Mouse (Mus musculus) hindbrain, embryonic 16.5 days (tissue): ENCODE results near the gene Peg3. TPM values are rescaled to one million over a fixed set of nuclear protein-coding genes. Genes with fewer than 3 reads are reported as not detected.

Experiments
- ATAC-seq: fragments of 200-750 bp; cut with Nextera tagmentation; 2 replicates; pipeline ENCODE4 v1.8.0; 2017; ENCODE audit warnings: moderate TSS enrichment, moderate library complexity
- H3K27ac ChIP-seq: fragments of 300-500 bp; sonication (generic); 2 replicates; pipeline ENCODE4 v1.5.1; 2014; ENCODE audit warnings: low read depth, mild to moderate bottlenecking, control low read depth, low read length, moderate library complexity
- H3K27me3 ChIP-seq: fragments of 300-500 bp; sonication (generic); replicated peaks from 2 replicates; pipeline ENCODE4 v1.6.1; 2014; ENCODE audit warnings: low read length; ENCODE audit not compliant: control insufficient read depth, insufficient read depth
- H3K36me3 ChIP-seq: fragments of 300-500 bp; sonication (generic); 2 replicates; pipeline ENCODE4 v1.6.1; 2014; ENCODE audit warnings: mild to moderate bottlenecking, low read length, moderate library complexity, mixed read lengths; ENCODE audit not compliant: control insufficient read depth, insufficient read depth
- H3K4me1 ChIP-seq: fragments of 300-500 bp; sonication (generic); 2 replicates; pipeline ENCODE4 v1.6.1; 2014; ENCODE audit warnings: low read depth, low read length; ENCODE audit not compliant: control insufficient read depth, insufficient read depth
- H3K4me2 ChIP-seq: fragments of 300-500 bp; sonication (generic); 2 replicates; pipeline ENCODE4 v1.6.1; 2014; ENCODE audit warnings: mild to moderate bottlenecking, low read length, control low read depth, moderate library complexity
- H3K4me3 ChIP-seq: fragments of 300-500 bp; sonication (generic); 2 replicates; pipeline ENCODE4 v1.5.1; 2014; ENCODE audit warnings: mild to moderate bottlenecking, low read length, control low read depth, moderate library complexity
- H3K9ac ChIP-seq: fragments of 300-500 bp; sonication (generic); 2 replicates; pipeline ENCODE4 v1.6.1; 2014; ENCODE audit warnings: low read depth, mild to moderate bottlenecking, control low read depth, low read length, moderate library complexity
- H3K9me3 ChIP-seq: fragments of 300-500 bp; sonication (generic); 2 replicates; pipeline ENCODE4 v1.6.1; 2014; ENCODE audit warnings: mild to moderate bottlenecking, low read length, moderate library complexity; ENCODE audit not compliant: control insufficient read depth
- WGBS: fragments of 180-500 bp; shearing (Covaris S2); extraction: QIAGEN DNeasy Blood & Tissue Kit; methylation state at CpG from one replicate; pipeline ENCODE4 v1.1.7; 2014; 5-methylcytosine and 5-hydroxymethylcytosine counted together
- polyA plus RNA-seq: library from polyadenylated mRNA; unstranded; fragments of >200 nt; fragmentation: Nextera tagmentation; extraction: Ambion mirVana; gene quantifications from 2 replicates; pipeline ENCODE4 v1.2.1, GENCODE M21; 2015

Peg3 gene
- polyA plus RNA-seq, 1 experiment from 2014 or later, result 97.5 TPM

- WGBS, result 93% methylated on average over 6 of the region's 6 CpGs
- Histone ChIP-seq H3K9me3 (no peaks in the 10 kb centered on the region), H3K27me3 (no peaks in the 10 kb centered on the region), H3K9ac (no peak overlapping the region), H3K4me2 (no peak overlapping the region), H3K27ac (no peak overlapping the region), H3K36me3 (no peaks in the 10 kb centered on the region), H3K4me3 (no peak overlapping the region), H3K4me1 (no peaks in the 10 kb centered on the region)
- no peak for ATAC-seq
Measured at GRCm38 (mm10) chr7:6685511-6685910, 44.7 kb downstream of the Peg3 start.

GRCm38 (mm10) chr7:6666726-6667125 lies 63.5 kb downstream of the Peg3 start:
- Histone ChIP-seq H3K27me3 (no peaks in the 10 kb centered on the region), H3K4me3 (no peak overlapping the region), H3K27ac (no peak overlapping the region), H3K36me3 (no peaks in the 10 kb centered on the region), H3K9me3 (no peaks in the 10 kb centered on the region), H3K4me2 (no peak overlapping the region), H3K4me1 (no peaks in the 10 kb centered on the region), H3K9ac (no peak overlapping the region)
- WGBS, result 78% methylated on average over 3 of the region's 3 CpGs
- ATAC-seq, result no peak

- 88% methylated on average over 7 of the region's 7 CpGs for WGBS
- Histone ChIP-seq H3K9ac (no peak overlapping the region), H3K36me3 (no peaks in the 10 kb centered on the region), H3K27ac (no peak overlapping the region), H3K27me3 (no peaks in the 10 kb centered on the region), H3K9me3 (no peaks in the 10 kb centered on the region), H3K4me1 (no peaks in the 10 kb centered on the region), H3K4me3 (no peak overlapping the region), H3K4me2 (no peak overlapping the region)
- ATAC-seq, result no peak
Measured at GRCm38 (mm10) chr7:6663430-6663829, 66.8 kb downstream of the Peg3 start.

GRCm38 (mm10) chr7:6659605-6660004 lies 70.6 kb downstream of the Peg3 start:
- peak; percentile 85 for ATAC-seq

GRCm38 (mm10) chr7:6658606-6659005 lies 71.6 kb downstream of the Peg3 start:
- Histone ChIP-seq H3K9me3 (no peaks in the 10 kb centered on the region), H3K4me2 (no peak overlapping the region), H3K9ac (no peak overlapping the region), H3K4me1 (no peaks in the 10 kb centered on the region), H3K27ac (no peak overlapping the region), H3K27me3 (no peaks in the 10 kb centered on the region), H3K4me3 (no peak overlapping the region), H3K36me3 (no peaks in the 10 kb centered on the region)
- 88% methylated on average over 7 of the region's 7 CpGs for WGBS
- no peak for ATAC-seq

More at GRCm38 (mm10) chr7:6659605-6660004, 70.6 kb downstream of the Peg3 start:
- Histone ChIP-seq H3K4me1 (no peaks in the 10 kb centered on the region), H3K27me3 (no peaks in the 10 kb centered on the region), H3K9ac (no peak overlapping the region), H3K36me3 (no peaks in the 10 kb centered on the region), H3K27ac (no peak overlapping the region), H3K4me2 (no peak overlapping the region), H3K9me3 (no peaks in the 10 kb centered on the region), H3K4me3 (no peak overlapping the region)
- 26% methylated on average over 2 of the region's 2 CpGs for WGBS

Other genes starting within 250 kb of the Peg3 start
- gene Olfr5, start 243.5 kb downstream of the Peg3 start, polyA plus RNA-seq, result not detected in 2 replicates
- gene Olfr1347, start 230.7 kb downstream of the Peg3 start, polyA plus RNA-seq, result not detected in 2 replicates
- gene Olfr1348, start 221.7 kb downstream of the Peg3 start, polyA plus RNA-seq, result not detected in 2 replicates
- gene Olfr1349, start 207.5 kb downstream of the Peg3 start, polyA plus RNA-seq, result not detected in 2 replicates
- gene Olfr1350, start 165.6 kb downstream of the Peg3 start, polyA plus RNA-seq, result not detected in 2 replicates
- gene Zim1, start 34.0 kb downstream of the Peg3 start, polyA plus RNA-seq, result 6.9 and 9.5 TPM in 2 replicates
- 26.8 and 31.3 TPM in 2 replicates for gene Usp29, start 147 bp upstream of the Peg3 start, polyA plus RNA-seq